Mouse (Mus musculus) stomach, adult 2 months (tissue): ENCODE measurements around the gene Tnfsfm13. TPM values are rescaled to one million over a fixed set of nuclear protein-coding genes. Genes with fewer than 3 reads are reported as not detected.

ENCODE experiments used
- polyA plus RNA-seq: library from polyadenylated mRNA; depleted of rRNA; stranded (reverse); fragments of >200 nt; gene quantifications from 2 replicates; pipeline ENCODE4 v1.2.3, GENCODE M21; 2012; rRNA removed

Gene Tnfsfm13
- 4.2 and 5.1 TPM in 2 replicates for polyA plus RNA-seq

GRCm38 (mm10) chr11:69695361-69696181, at the start of gene Tnfsfm13, which contains the start of gene Tnfsf12:
Gene Tnfsfm13, minus strand, starts transcription at chr11:69696098.
Gene Tnfsf12, minus strand, starts transcription at chr11:69695849.

GRCm38 (mm10) chr11:69685526-69686148, 10.3 kb downstream of the Tnfsfm13 start, which contains the start of gene Tnfsf13:
Gene Tnfsf13, minus strand, starts transcription at chr11:69685784.

GRCm38 (mm10) chr11:69681314-69682208, 14.3 kb downstream of the Tnfsfm13 start, which contains the start of gene Senp3:
Gene Senp3, minus strand, starts transcription at chr11:69682084.

GRCm38 (mm10) chr11:69672211-69672706, 23.6 kb downstream of the Tnfsfm13 start, which contains the start of gene Eif4a1:
Gene Eif4a1, minus strand, starts transcription at chr11:69672423.

GRCm38 (mm10) chr11:69665961-69666664, 29.8 kb downstream of the Tnfsfm13 start, which contains the start of gene Cd68:
Gene Cd68, minus strand, starts transcription at chr11:69666153.

GRCm38 (mm10) chr11:69662213-69662966, 33.5 kb downstream of the Tnfsfm13 start, which contains the start of gene Mpdu1:
Gene Mpdu1, minus strand, starts transcription at chr11:69662642.

GRCm38 (mm10) chr11:69655264-69656064, 40.4 kb downstream of the Tnfsfm13 start, which contains the start of gene Sox15:
Gene Sox15, plus strand, starts transcription at chr11:69655314.

Other genes starting within 250 kb of the Tnfsfm13 start
- 0.01 and 0.08 TPM in 2 replicates for gene Dnah2, start 147.0 kb downstream of the Tnfsfm13 start, polyA plus RNA-seq
- gene Efnb3, start 135.9 kb downstream of the Tnfsfm13 start, polyA plus RNA-seq, result 0.27 and 0.34 TPM in 2 replicates
- 8.5 and 11.1 TPM in 2 replicates for gene Wrap53, start 115.8 kb downstream of the Tnfsfm13 start, polyA plus RNA-seq
- gene Trp53, start 115.7 kb downstream of the Tnfsfm13 start, polyA plus RNA-seq, result 22.0 and 27.4 TPM in 2 replicates
- gene Atp1b2, start 90.2 kb downstream of the Tnfsfm13 start, polyA plus RNA-seq, result 4.4 and 7.2 TPM in 2 replicates
- not detected in 2 replicates for gene Shbg, start 78.2 kb downstream of the Tnfsfm13 start, polyA plus RNA-seq
- 0.60 and 0.94 TPM in 2 replicates for gene Sat2, start 74.1 kb downstream of the Tnfsfm13 start, polyA plus RNA-seq
- 26.3 and 30.1 TPM in 2 replicates for gene Fxr2, start 63.1 kb downstream of the Tnfsfm13 start, polyA plus RNA-seq
- gene Sox15, start 40.8 kb downstream of the Tnfsfm13 start, polyA plus RNA-seq, result 5.0 and 6.1 TPM in 2 replicates
- gene Mpdu1, start 33.5 kb downstream of the Tnfsfm13 start, polyA plus RNA-seq, result 79.1 and 96.6 TPM in 2 replicates
- gene Cd68, start 29.9 kb downstream of the Tnfsfm13 start, polyA plus RNA-seq, result 19.8 and 26.7 TPM in 2 replicates
- 47.2 and 66.8 TPM in 2 replicates for gene Eif4a1, start 23.7 kb downstream of the Tnfsfm13 start, polyA plus RNA-seq
- gene Senp3, start 14.0 kb downstream of the Tnfsfm13 start, polyA plus RNA-seq, result 10.6 and 12.6 TPM in 2 replicates
- 1.0 and 1.7 TPM in 2 replicates for gene Tnfsf13, start 10.3 kb downstream of the Tnfsfm13 start, polyA plus RNA-seq
- 15.9 and 22.7 TPM in 2 replicates for gene Tnfsf12, start 249 bp downstream of the Tnfsfm13 start, polyA plus RNA-seq
- 7.3 and 12.3 TPM in 2 replicates for gene Polr2a, start 62.5 kb upstream of the Tnfsfm13 start, polyA plus RNA-seq
- gene Slc35g3, start 65.9 kb upstream of the Tnfsfm13 start, polyA plus RNA-seq, result 0.12 and 0.19 TPM in 2 replicates
- 10.3 and 17.5 TPM in 2 replicates for gene Zbtb4, start 69.8 kb upstream of the Tnfsfm13 start, polyA plus RNA-seq
- gene Chrnb1, start 99.8 kb upstream of the Tnfsfm13 start, polyA plus RNA-seq, result 3.2 and 5.8 TPM in 2 replicates
- 2.3 and 2.6 TPM in 2 replicates for gene Fgf11, start 105.8 kb upstream of the Tnfsfm13 start, polyA plus RNA-seq
- 23.4 and 35.3 TPM in 2 replicates for gene Tmem102, start 109.5 kb upstream of the Tnfsfm13 start, polyA plus RNA-seq
- gene Gm39566, start 119.2 kb upstream of the Tnfsfm13 start, polyA plus RNA-seq, result not detected in 2 replicates
- not detected in 2 replicates for gene Spem2, start 122.4 kb upstream of the Tnfsfm13 start, polyA plus RNA-seq
- 0.05 TPM in 1 of 2 replicates, not detected in the other for gene Spem1, start 126.1 kb upstream of the Tnfsfm13 start, polyA plus RNA-seq
- 10.0 and 11.0 TPM in 2 replicates for gene Nlgn2, start 141.7 kb upstream of the Tnfsfm13 start, polyA plus RNA-seq
- gene Tmem256, start 142.4 kb upstream of the Tnfsfm13 start, polyA plus RNA-seq, result 105 and 145 TPM in 2 replicates
- gene Plscr3, start 150.3 kb upstream of the Tnfsfm13 start, polyA plus RNA-seq, result 51.9 and 53.6 TPM in 2 replicates
- gene Tnk1, start 162.6 kb upstream of the Tnfsfm13 start, polyA plus RNA-seq, result 18.6 and 19.9 TPM in 2 replicates
- not detected in 2 replicates for gene Tmem95, start 181.9 kb upstream of the Tnfsfm13 start, polyA plus RNA-seq
- 7.2 and 8.2 TPM in 2 replicates for gene Kctd11, start 185.3 kb upstream of the Tnfsfm13 start, polyA plus RNA-seq
- gene Acap1, start 199.4 kb upstream of the Tnfsfm13 start, polyA plus RNA-seq, result 0.81 and 1.9 TPM in 2 replicates
- 0.77 and 1.0 TPM in 2 replicates for gene 2810408A11Rik, start 204.9 kb upstream of the Tnfsfm13 start, polyA plus RNA-seq
- gene Neurl4, start 205.0 kb upstream of the Tnfsfm13 start, polyA plus RNA-seq, result 11.5 and 14.7 TPM in 2 replicates
- 71.1 and 72.4 TPM in 2 replicates for gene Gps2, start 217.8 kb upstream of the Tnfsfm13 start, polyA plus RNA-seq
- gene Eif5a, start 225.9 kb upstream of the Tnfsfm13 start, polyA plus RNA-seq, result 152 and 162 TPM in 2 replicates
- gene Ybx2, start 239.7 kb upstream of the Tnfsfm13 start, polyA plus RNA-seq, result 26.1 and 33.8 TPM in 2 replicates